Mouse (Mus musculus): ENCODE data around the gene Cyp4a32. TPM values are rescaled to one million over a fixed set of nuclear protein-coding genes. Genes with fewer than 3 reads are reported as not detected.
"Not testable (repeated sequence)": the region's sequence is repeated elsewhere in the genome, so short reads cannot be mapped to it uniquely, and the experiment has no call there.

The Cyp4a32 gene
- total and polyA plus RNA-seq, 3 experiments, result not detected

DNA sequence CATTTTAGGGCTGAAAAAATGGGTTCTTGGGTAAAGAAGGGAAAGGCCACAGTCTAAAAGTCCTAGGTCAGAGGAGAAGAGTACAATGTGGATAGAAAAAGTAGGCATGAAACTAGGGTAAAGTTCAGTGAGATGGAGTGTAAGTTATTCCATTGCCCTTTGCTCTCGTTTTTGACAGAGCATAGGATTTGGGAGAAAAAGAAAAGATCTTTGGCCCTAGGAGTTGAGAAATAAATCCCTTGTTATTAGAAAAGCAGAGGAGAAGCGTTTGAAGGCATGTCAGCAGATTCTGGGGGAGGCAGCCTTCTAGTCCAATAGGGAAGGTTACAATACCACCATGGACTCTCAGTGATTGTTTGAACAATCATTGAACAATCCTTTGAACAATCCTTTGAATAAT is 45.3 kb upstream of the Cyp4a32 start:
- Histone ChIP-seq H3K9ac (ENCODE audit: insufficient read depth, low read depth) (no peak overlapping the region), H3K79me2 (replicated peaks; ENCODE audit: control insufficient read depth, extremely low read depth, insufficient read depth, poor library complexity, severe bottlenecking) (no peaks in the 10 kb centered on the region), H3K27ac (ENCODE audit: insufficient read depth, low read depth) (no peak overlapping the region), H3K4me2 (ENCODE audit: insufficient read depth, low read depth, poor library complexity, severe bottlenecking) (no peak overlapping the region), H3K9me3 (replicated peaks; ENCODE audit: low read length) (no peaks in the 10 kb centered on the region), H3K27me3 (replicated peaks) (peaks cover 16% of the 10 kb centered on the region), H3K36me3 (replicated peaks in 1 of 2; ENCODE audit: control insufficient read depth in 1 of 2, insufficient read depth in 1 of 2, low read length in 1 of 2) (no peaks in the 10 kb centered on the region), H3K4me3 (replicated peaks in 1 of 3; ENCODE audit: low read depth in 2 of 3, low read length in 2 of 3, poor library complexity in 1 of 3) (no peak overlapping the region), H3K4me1 (ENCODE audit: control insufficient read depth in 1 of 2, insufficient read depth in 2 of 2) (no peaks in the 10 kb centered on the region)
- no peak for DNase-seq (ENCODE audit: extremely low read depth)
- dilution Hi-C loops (cut with MboI; ENCODE audit: extremely low pct_ligation_motif_present, extremely low pct_unique_long_range_greater_than_20kb, low sequenced_read_pairs) (no loop called here), in situ Hi-C loops (cut with MboI; ENCODE audit: low pct_ligation_motif_present, low pct_unique_long_range_greater_than_20kb, low sequenced_read_pairs) (no loop called here)
- TF ChIP-seq MXI1 (IDR thresholded peaks at IDR 0.05; ENCODE audit: low read depth, low read length) (no peak), JUN (IDR thresholded peaks at IDR 0.05; ENCODE audit: insufficient read depth, low read depth, low read length) (no peak)

DNA sequence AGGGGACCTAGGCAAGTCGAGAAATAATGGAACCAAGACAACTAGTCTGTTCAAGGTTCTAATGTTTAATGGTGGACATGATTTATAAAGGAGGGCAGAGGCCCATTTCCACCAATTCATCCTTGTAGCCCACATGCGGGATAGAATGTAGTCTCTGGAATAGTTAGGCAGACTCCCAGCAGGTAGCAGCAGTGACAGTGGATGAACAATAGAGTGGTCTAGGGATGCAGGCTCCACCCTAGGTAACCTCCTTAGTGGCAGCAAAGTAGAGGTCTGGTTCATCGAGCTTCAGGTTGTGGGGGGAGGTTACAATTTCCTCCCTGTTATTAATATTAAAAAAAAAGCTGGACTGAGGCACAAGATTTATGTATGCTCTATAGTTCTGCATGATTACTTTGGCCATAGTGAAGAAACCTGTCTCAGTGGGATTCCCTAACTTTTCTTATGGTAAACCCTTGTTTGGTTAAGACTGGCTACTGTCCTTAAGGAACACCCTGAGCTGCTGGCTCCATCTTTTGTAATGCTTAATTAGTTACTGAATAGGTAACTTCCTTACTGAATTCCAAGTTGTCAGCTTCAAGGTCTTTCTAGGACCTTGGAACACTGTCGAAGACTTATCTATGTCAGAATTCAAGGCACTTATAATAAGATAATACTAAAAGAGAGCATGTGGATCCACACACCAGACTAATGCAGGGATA is 42.8 kb upstream of the Cyp4a32 start:
- no peak overlapping the region for H3K27ac ChIP-seq (ENCODE audit: insufficient read depth, low read depth)
- no peak for DNase-seq (ENCODE audit: extremely low read depth)
- H3K9ac ChIP-seq (ENCODE audit: insufficient read depth, low read depth), result no peak overlapping the region
- TF ChIP-seq TCF12 (IDR thresholded peaks at IDR 0.05; ENCODE audit: low read depth, low read length) (no peak), NELFE (IDR thresholded peaks at IDR 0.05; ENCODE audit: low read depth, low read length) (no peak), IRF4 (IDR thresholded peaks at IDR 0.05; ENCODE audit: low read depth, low read length) (no peak)
- no peaks in the 10 kb centered on the region for H3K4me1 ChIP-seq (ENCODE audit: control insufficient read depth in 1 of 2, insufficient read depth in 2 of 2)
- no peak overlapping the region for H3K4me2 ChIP-seq (ENCODE audit: insufficient read depth, low read depth, poor library complexity, severe bottlenecking)
- no peaks in the 10 kb centered on the region for H3K79me2 ChIP-seq (replicated peaks; ENCODE audit: control insufficient read depth, extremely low read depth, insufficient read depth, poor library complexity, severe bottlenecking)
- in situ Hi-C loops (cut with MboI; ENCODE audit: low pct_ligation_motif_present, low pct_unique_long_range_greater_than_20kb, low sequenced_read_pairs), result no loop called here
- no peak overlapping the region for H3K4me3 ChIP-seq (replicated peaks in 1 of 3; ENCODE audit: low read depth in 2 of 3, low read length in 2 of 3, poor library complexity in 1 of 3)
- dilution Hi-C loops (cut with MboI; ENCODE audit: extremely low pct_ligation_motif_present, extremely low pct_unique_long_range_greater_than_20kb, low sequenced_read_pairs), result no loop called here
- peaks cover 23% of the 10 kb centered on the region for H3K27me3 ChIP-seq (replicated peaks)
- no peaks in the 10 kb centered on the region for H3K9me3 ChIP-seq (replicated peaks; ENCODE audit: low read length)
- no peaks in the 10 kb centered on the region for H3K36me3 ChIP-seq (replicated peaks in 1 of 2; ENCODE audit: control insufficient read depth in 1 of 2, insufficient read depth in 1 of 2, low read length in 1 of 2)

DNA sequence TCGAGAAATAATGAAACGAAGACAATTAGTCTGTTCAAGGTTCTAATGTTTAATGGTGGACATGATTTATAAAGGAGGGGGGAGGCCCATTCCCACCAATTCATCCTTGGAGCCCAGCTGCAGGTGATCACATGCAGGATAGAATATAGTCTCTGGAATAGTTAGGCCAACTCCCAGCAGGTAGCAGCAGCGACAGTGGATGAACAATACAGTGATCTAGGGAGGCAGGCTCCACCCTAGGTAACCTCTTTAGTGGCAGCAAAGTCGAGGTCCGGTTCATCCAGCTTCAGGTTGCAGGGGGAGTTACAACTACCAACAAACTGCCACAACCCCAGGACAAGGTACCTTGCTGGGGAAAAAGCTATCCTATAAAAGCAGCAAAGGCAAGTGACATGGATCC is 39.5 kb upstream of the Cyp4a32 start:
- dilution Hi-C loops (cut with MboI; ENCODE audit: extremely low pct_ligation_motif_present, extremely low pct_unique_long_range_greater_than_20kb, low sequenced_read_pairs); in situ Hi-C loops (cut with MboI; ENCODE audit: low pct_ligation_motif_present, low pct_unique_long_range_greater_than_20kb, low sequenced_read_pairs): not testable (repeated sequence)
- H3K27me3 ChIP-seq (replicated peaks), result peaks cover 29% of the 10 kb centered on the region

GRCm38 (mm10) chr4:115563401-115563800 is 37.4 kb upstream of the Cyp4a32 start, which contains the start of gene Cyp4a31:
Gene Cyp4a31, plus strand, starts transcription at chr4:115563649.
- no peak within 1 kb of the TSS for H3K4me2 ChIP-seq (ENCODE audit: insufficient read depth, low read depth, poor library complexity, severe bottlenecking)
- H3K4me3 ChIP-seq (replicated peaks in 1 of 3; ENCODE audit: low read depth in 2 of 3, low read length in 2 of 3, poor library complexity in 1 of 3), result no peak within 1 kb of the TSS
- H3K79me2 ChIP-seq (replicated peaks; ENCODE audit: control insufficient read depth, extremely low read depth, insufficient read depth, poor library complexity, severe bottlenecking), result no peaks in the 10 kb centered on the region
- H3K9me3 ChIP-seq (replicated peaks; ENCODE audit: low read length), result no peaks in the 10 kb centered on the region
- no peaks in the 10 kb centered on the region for H3K4me1 ChIP-seq (ENCODE audit: control insufficient read depth in 1 of 2, insufficient read depth in 2 of 2)
- no peak within 1 kb of the TSS for H3K9ac ChIP-seq (ENCODE audit: insufficient read depth, low read depth)
- no peak for TF ChIP-seq RCOR1 (conservative IDR thresholded peaks at IDR 0.05; ENCODE audit: low read depth, low read length)
- TF ChIP-seq MEF2A (IDR thresholded peaks at IDR 0.05; ENCODE audit: borderline replicate concordance, low read depth, low read length), result no peak
- peaks cover 24% of the 10 kb centered on the region for H3K27me3 ChIP-seq (replicated peaks)
- no peaks in the 10 kb centered on the region for H3K36me3 ChIP-seq (replicated peaks in 1 of 2; ENCODE audit: control insufficient read depth in 1 of 2, insufficient read depth in 1 of 2, low read length in 1 of 2)
- no peak for DNase-seq (ENCODE audit: extremely low read depth)
- in situ Hi-C loops (cut with MboI; ENCODE audit: low pct_ligation_motif_present, low pct_unique_long_range_greater_than_20kb, low sequenced_read_pairs) (no loop called here), dilution Hi-C loops (cut with MboI; ENCODE audit: extremely low pct_ligation_motif_present, extremely low pct_unique_long_range_greater_than_20kb, low sequenced_read_pairs) (no loop called here)
- no peak within 1 kb of the TSS for H3K27ac ChIP-seq (ENCODE audit: insufficient read depth, low read depth)

More for the DNA sequence above, 39.5 kb upstream of the Cyp4a32 start:
- not testable (repeated sequence) for H3K36me3 ChIP-seq (replicated peaks in 1 of 2; ENCODE audit: control insufficient read depth in 1 of 2, insufficient read depth in 1 of 2, low read length in 1 of 2); H3K79me2 ChIP-seq (replicated peaks; ENCODE audit: control insufficient read depth, extremely low read depth, insufficient read depth, poor library complexity, severe bottlenecking); H3K4me3 ChIP-seq (replicated peaks in 1 of 3; ENCODE audit: low read depth in 2 of 3, low read length in 2 of 3, poor library complexity in 1 of 3); H3K4me2 ChIP-seq (ENCODE audit: insufficient read depth, low read depth, poor library complexity, severe bottlenecking); H3K9ac ChIP-seq (ENCODE audit: insufficient read depth, low read depth); H3K27ac ChIP-seq (ENCODE audit: insufficient read depth, low read depth); H3K4me1 ChIP-seq (ENCODE audit: control insufficient read depth in 1 of 2, insufficient read depth in 2 of 2); DNase-seq (ENCODE audit: extremely low read depth); H3K9me3 ChIP-seq (replicated peaks; ENCODE audit: low read length)

DNA sequence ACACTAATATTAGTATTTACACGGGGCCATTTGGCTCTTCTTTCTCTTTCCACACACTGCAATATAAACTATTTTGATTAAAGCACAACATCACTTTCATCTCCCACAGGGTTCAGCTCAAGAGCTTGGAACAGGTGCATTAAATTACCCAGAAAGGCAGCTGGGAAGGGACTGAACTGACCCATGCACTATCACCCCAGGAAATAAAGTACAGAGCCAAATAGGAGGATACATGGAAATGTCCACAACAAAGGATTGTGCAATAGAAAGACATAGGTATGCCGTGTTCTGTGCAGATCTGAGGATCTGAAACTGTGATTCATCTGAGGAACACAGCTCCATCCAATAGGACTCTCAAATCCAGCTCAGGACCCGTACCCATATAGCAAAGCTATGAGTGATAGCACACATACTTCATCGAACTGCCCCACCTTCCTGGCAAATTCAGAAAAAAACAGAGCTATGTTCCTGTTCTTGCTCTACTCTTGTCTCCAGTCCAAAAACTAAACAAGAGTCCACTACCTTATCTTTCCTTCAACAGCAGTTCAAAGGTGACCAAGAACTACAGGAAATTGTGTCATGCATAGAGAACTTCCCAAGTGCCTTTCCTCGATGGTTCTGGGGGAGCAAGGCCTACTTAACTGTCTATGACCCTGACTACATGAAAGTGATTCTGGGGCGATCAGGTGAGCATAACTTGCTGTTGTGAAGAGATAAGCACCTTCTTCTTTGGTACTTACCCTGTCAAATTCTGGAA is 36.1 kb upstream of the Cyp4a32 start:
- H3K4me1 ChIP-seq (ENCODE audit: control insufficient read depth in 1 of 2, insufficient read depth in 2 of 2); H3K9ac ChIP-seq (ENCODE audit: insufficient read depth, low read depth); H3K4me3 ChIP-seq (replicated peaks in 1 of 3; ENCODE audit: low read depth in 2 of 3, low read length in 2 of 3, poor library complexity in 1 of 3); H3K9me3 ChIP-seq (replicated peaks; ENCODE audit: low read length); in situ Hi-C loops (cut with MboI; ENCODE audit: low pct_ligation_motif_present, low pct_unique_long_range_greater_than_20kb, low sequenced_read_pairs); H3K4me2 ChIP-seq (ENCODE audit: insufficient read depth, low read depth, poor library complexity, severe bottlenecking); H3K27ac ChIP-seq (ENCODE audit: insufficient read depth, low read depth); H3K36me3 ChIP-seq (replicated peaks in 1 of 2; ENCODE audit: control insufficient read depth in 1 of 2, insufficient read depth in 1 of 2, low read length in 1 of 2); DNase-seq (ENCODE audit: extremely low read depth); H3K79me2 ChIP-seq (replicated peaks; ENCODE audit: control insufficient read depth, extremely low read depth, insufficient read depth, poor library complexity, severe bottlenecking); dilution Hi-C loops (cut with MboI; ENCODE audit: extremely low pct_ligation_motif_present, extremely low pct_unique_long_range_greater_than_20kb, low sequenced_read_pairs): not testable (repeated sequence)
- peaks cover 25% of the 10 kb centered on the region for H3K27me3 ChIP-seq (replicated peaks)

Measured in CH12.LX (cell line).